Mouse (Mus musculus) effector memory CD4-positive, alpha-beta T cell, adult 7 months (primary cell): Measurements from ENCODE around the gene Tnip3. TPM values are rescaled to one million over a fixed set of nuclear protein-coding genes. Genes with fewer than 3 reads are reported as not detected.

Source experiments
- polyA plus RNA-seq: library from polyadenylated mRNA; unstranded; fragments of 100-300 nt; shearing (Covaris generic); gene quantifications from one replicate; pipeline ENCODE4 v1.2.1, GENCODE M21; 2017

Tnip3 gene
- polyA plus RNA-seq: 1.1 TPM

DNA sequence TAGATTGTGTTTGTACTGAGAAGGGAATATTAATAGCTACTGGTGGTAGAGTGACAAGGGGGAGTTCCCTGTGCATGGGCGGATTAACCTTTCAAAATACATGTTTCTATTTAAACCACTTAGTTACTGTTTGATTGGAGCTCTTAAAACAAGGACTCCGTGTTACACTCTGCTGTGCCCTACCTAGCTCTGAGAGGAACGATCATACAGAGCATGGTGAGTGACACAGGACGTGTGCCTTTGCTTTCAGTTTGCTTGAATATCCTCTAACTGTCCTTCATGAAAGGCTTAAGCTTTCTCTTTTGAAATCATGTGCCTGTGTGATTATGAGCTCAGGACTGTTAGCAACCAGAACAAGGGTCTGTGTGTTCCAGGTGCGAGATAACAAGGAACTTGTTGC lies at the start of gene Tnip3:
Tnip3 (plus strand) TSS at position 122 of the 400 bp plus-strand sequence.

DNA sequence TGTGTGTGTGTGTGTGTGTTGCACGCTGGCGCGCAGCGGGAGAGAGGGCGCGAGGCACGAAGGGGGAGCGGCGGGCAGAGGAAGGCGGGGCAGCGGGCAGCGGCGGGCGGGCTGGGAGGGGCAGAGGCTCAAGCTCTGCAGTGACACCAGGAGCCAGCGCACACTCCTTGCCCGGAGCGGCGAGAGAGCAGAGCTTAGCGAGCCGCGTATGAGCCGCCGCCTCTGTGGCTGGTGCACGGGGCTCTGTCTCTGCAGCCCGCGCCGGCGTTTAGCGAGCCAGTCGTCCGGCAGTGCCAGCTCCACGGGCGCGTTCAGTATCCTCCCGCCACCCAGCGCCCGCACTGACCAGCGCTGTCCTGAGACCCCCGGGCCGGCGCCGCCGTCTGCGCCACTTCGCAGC lies 146.3 kb downstream of the Tnip3 start, which contains the start of gene Ndnf:
Ndnf (plus strand) TSS at position 140 of the 400 bp plus-strand sequence.

Other genes with a start within 250 kb of the Tnip3 start
- gene C130060K24Rik, start 144.2 kb upstream of the Tnip3 start, polyA plus RNA-seq: not detected
- gene Ndnf, start 146.3 kb downstream of the Tnip3 start, polyA plus RNA-seq: 5.0 TPM